Mouse (Mus musculus) lung, postnatal 36 days (tissue): ENCODE measurements around the gene Rbks.

Experiments
- DNase-seq: peaks from one replicate; pipeline ENCODE4 v3.0.0; 2022; ENCODE audit warnings: mixed read lengths

Gene Rbks

GRCm38 (mm10) chr5:31696971-31697643, at the start of gene Rbks:
Rbks (minus strand) TSS chr5:31697627.
- DNase-seq, result no peak

- no peak for DNase-seq
These were observed 45.1 kb upstream of the Rbks start for GRCm38 (mm10) chr5:31742521-31743031.

GRCm38 (mm10) chr5:31741931-31742330, 44.5 kb upstream of the Rbks start:
- DNase-seq, result no peak

- no peak for DNase-seq
These were observed 35.4 kb upstream of the Rbks start for GRCm38 (mm10) chr5:31732644-31733338.

GRCm38 (mm10) chr5:31727456-31727855, 30.0 kb upstream of the Rbks start:
- peak; percentile 46 for DNase-seq

GRCm38 (mm10) chr5:31725885-31726284, 28.5 kb upstream of the Rbks start:
- no peak for DNase-seq

GRCm38 (mm10) chr5:31724519-31724918, 27.1 kb upstream of the Rbks start:
- no peak for DNase-seq

- DNase-seq, result no peak
These were observed 18.2 kb upstream of the Rbks start for GRCm38 (mm10) chr5:31715486-31716150.

- no peak for DNase-seq
These were observed 16.4 kb upstream of the Rbks start for GRCm38 (mm10) chr5:31713841-31714264.

GRCm38 (mm10) chr5:31713280-31713711, 15.9 kb upstream of the Rbks start:
- no peak for DNase-seq

GRCm38 (mm10) chr5:31709389-31709788, 12.0 kb upstream of the Rbks start:
- DNase-seq, result peak; percentile 34

GRCm38 (mm10) chr5:31706826-31707225, 9.4 kb upstream of the Rbks start:
- DNase-seq, result no peak

- no peak for DNase-seq
These were observed 7.5 kb upstream of the Rbks start for GRCm38 (mm10) chr5:31704971-31705370.

GRCm38 (mm10) chr5:31699397-31699796, 2.0 kb upstream of the Rbks start:
- no peak for DNase-seq

GRCm38 (mm10) chr5:31698931-31699330, 1.5 kb upstream of the Rbks start:
- DNase-seq, result no peak

- DNase-seq, result peak; percentile 94
These were observed 885 bp upstream of the Rbks start for GRCm38 (mm10) chr5:31698297-31698726.

- peak; percentile 93 for DNase-seq
These were observed 343 bp upstream of the Rbks start, which contains the start of gene Babam2 for GRCm38 (mm10) chr5:31697644-31698296. Babam2 (plus strand) TSS chr5:31697684.

- no peak for DNase-seq
These were observed 4.2 kb downstream of the Rbks start for GRCm38 (mm10) chr5:31693191-31693590.

- DNase-seq, result no peak
These were observed 9.5 kb downstream of the Rbks start for GRCm38 (mm10) chr5:31687972-31688371.

GRCm38 (mm10) chr5:31686040-31686439, 11.4 kb downstream of the Rbks start:
- DNase-seq, result no peak

- no peak for DNase-seq
These were observed 15.1 kb downstream of the Rbks start for GRCm38 (mm10) chr5:31682305-31682704.

GRCm38 (mm10) chr5:31680183-31680582, 17.2 kb downstream of the Rbks start:
- no peak for DNase-seq

- DNase-seq, result no peak
These were observed 19.4 kb downstream of the Rbks start for GRCm38 (mm10) chr5:31678000-31678399.
